Mouse (Mus musculus): ENCODE data around the gene Maml3. TPM values are rescaled to one million over a fixed set of nuclear protein-coding genes. Genes with fewer than 3 reads are reported as not detected.

The Maml3 gene
- polyA plus RNA-seq, 1 experiment from 2014 or later: 5.0 TPM

DNA sequence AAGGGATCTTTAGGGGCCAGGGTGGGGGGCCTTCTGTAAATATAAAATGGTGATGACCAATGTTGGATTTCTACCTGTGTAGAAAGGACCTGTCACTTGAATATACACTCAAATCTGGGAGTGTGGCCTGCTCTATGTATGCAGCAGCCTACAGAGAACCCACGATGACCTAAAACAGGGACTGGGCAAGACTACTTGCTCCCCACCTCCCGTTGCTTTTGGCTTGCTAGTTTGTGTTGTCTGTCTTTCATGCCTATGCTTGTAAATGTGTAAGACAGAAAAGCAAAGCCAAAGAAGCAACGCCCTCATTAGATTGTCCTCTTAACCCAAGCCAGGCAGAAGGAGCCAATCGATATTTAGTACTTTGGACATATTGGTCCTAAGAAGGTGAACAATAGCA lies 4.6 kb downstream of the Maml3 start:
- Histone ChIP-seq H3K4me1 (replicated peaks; ENCODE audit: control insufficient read depth, insufficient read depth, low read length) (peaks cover 8% of the 10 kb centered on the region), H3K27me3 (replicated peaks; ENCODE audit: control insufficient read depth, insufficient read depth, low read length) (no peaks in the 10 kb centered on the region), H3K4me2 (ENCODE audit: low read length) (no peak overlapping the region), H3K36me3 (ENCODE audit: control insufficient read depth, insufficient read depth) (no peaks in the 10 kb centered on the region), H3K27ac (ENCODE audit: low read length) (no peak overlapping the region), H3K4me3 (replicated peaks; ENCODE audit: low read length) (no peak overlapping the region), H3K9ac (replicated peaks; ENCODE audit: low read depth, low read length) (no peak overlapping the region), H3K9me3 (ENCODE audit: control insufficient read depth, low read length) (no peaks in the 10 kb centered on the region)
- no peak for ATAC-seq
- 65% methylated on average over 4 of the region's 4 CpGs for WGBS

DNA sequence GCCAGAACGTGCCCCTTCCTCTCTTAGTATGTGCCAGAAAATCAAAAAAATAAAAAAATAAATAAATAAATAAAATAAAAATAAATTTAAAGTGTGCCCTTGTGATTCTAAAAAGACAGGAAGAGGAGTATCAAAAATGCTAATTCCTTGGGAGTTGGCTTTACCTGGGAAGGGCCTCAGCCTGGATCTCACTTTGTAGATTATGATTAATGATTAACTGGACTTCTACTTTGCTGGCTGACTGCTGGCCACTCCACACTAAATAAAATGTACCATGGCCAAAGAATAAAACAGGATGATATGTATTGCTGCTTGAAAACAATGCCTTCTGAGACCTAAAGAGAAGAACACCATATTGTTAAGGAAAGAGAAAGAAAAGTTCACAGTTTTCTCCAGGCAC lies 5.6 kb downstream of the Maml3 start:
- Histone ChIP-seq H3K4me3 (replicated peaks; ENCODE audit: low read length) (no peak overlapping the region), H3K4me2 (ENCODE audit: low read length) (no peak overlapping the region), H3K36me3 (ENCODE audit: control insufficient read depth, insufficient read depth) (no peaks in the 10 kb centered on the region), H3K4me1 (replicated peaks; ENCODE audit: control insufficient read depth, insufficient read depth, low read length) (peaks cover 6% of the 10 kb centered on the region; the same call in 1 of the 2 replicates), H3K27me3 (replicated peaks; ENCODE audit: control insufficient read depth, insufficient read depth, low read length) (no peaks in the 10 kb centered on the region), H3K9me3 (ENCODE audit: control insufficient read depth, low read length) (no peaks in the 10 kb centered on the region), H3K27ac (ENCODE audit: low read length) (no peak overlapping the region), H3K9ac (replicated peaks; ENCODE audit: low read depth, low read length) (no peak overlapping the region)
- 96% methylated on average over 1 of the region's 1 CpGs for WGBS
- no peak for ATAC-seq

DNA sequence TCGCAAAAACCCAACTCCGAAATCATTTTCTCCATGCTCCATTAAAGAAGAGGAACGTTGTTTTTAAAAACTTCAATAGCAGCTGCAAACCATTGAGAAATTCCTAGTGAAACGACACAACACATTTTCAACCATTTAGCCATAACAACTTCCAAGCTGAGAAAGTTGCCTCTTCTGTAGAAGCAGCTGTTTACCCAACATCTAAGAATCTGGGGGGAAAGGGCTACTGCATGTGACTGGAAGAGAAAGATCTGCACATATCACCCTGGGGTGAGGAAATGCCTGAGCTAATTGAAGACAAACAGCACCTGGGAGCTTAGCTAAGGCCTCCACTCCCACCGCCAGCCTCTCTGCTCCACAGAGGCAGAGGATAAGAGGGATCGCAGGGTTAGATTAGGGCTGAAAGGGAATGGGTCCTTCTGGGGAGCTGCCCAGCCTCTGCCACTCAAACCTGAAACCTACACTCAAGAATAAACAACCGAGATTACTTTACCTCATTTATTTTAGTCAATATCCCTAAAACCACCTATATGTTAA lies 13.5 kb downstream of the Maml3 start:
- Histone ChIP-seq H3K27ac (ENCODE audit: low read length) (no peak overlapping the region), H3K9me3 (ENCODE audit: control insufficient read depth, low read length) (no peaks in the 10 kb centered on the region), H3K4me3 (replicated peaks; ENCODE audit: low read length) (no peak overlapping the region), H3K9ac (replicated peaks; ENCODE audit: low read depth, low read length) (no peak overlapping the region), H3K36me3 (ENCODE audit: control insufficient read depth, insufficient read depth) (no peaks in the 10 kb centered on the region), H3K4me2 (ENCODE audit: low read length) (no peak overlapping the region), H3K27me3 (replicated peaks; ENCODE audit: control insufficient read depth, insufficient read depth, low read length) (no peaks in the 10 kb centered on the region), H3K4me1 (replicated peaks; ENCODE audit: control insufficient read depth, insufficient read depth, low read length) (peaks cover 20% of the 10 kb centered on the region)
- 53% methylated on average over 7 of the region's 7 CpGs for WGBS
- no peak for ATAC-seq

DNA sequence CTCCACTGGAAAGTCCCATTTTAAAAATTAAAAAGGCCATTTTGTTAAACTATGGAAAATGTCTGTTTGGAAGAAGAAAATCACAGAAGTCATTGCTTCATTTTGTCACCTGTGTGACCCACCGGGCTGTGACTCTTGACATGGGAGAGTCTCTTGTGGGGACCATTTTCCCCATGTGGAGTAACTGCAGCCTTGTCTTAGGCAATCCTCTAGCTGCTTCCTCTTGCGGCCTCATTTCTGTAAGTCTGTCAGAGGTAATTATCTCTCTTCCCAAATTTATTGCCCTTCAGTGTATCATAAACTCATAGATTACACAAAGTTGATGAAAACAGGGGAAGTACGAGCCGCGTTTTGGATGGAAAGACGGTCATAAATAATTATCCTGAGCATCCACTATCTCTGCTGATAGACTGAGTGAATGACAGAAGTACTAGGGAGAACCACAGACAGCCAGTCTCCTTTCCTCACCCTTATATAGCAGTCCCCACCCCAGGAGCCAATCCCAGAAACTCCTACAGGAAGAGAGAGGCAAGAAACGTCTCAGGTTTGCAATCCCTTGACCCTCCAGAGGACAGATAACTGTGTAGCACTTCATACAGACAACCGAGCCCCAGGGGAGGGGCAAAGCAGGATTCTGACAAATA lies 14.5 kb downstream of the Maml3 start:
- no peak overlapping the region for H3K4me2 ChIP-seq (ENCODE audit: low read length)
- H3K9me3 ChIP-seq (ENCODE audit: control insufficient read depth, low read length): no peaks in the 10 kb centered on the region
- ATAC-seq: no peak
- H3K9ac ChIP-seq (replicated peaks; ENCODE audit: low read depth, low read length): no peak overlapping the region
- WGBS: 87% methylated on average over 8 of the region's 8 CpGs
- no peak overlapping the region for H3K27ac ChIP-seq (ENCODE audit: low read length)
- peaks cover 20% of the 10 kb centered on the region for H3K4me1 ChIP-seq (replicated peaks; ENCODE audit: control insufficient read depth, insufficient read depth, low read length)
- no peaks in the 10 kb centered on the region for H3K36me3 ChIP-seq (ENCODE audit: control insufficient read depth, insufficient read depth)
- no peaks in the 10 kb centered on the region for H3K27me3 ChIP-seq (replicated peaks; ENCODE audit: control insufficient read depth, insufficient read depth, low read length)
- no peak overlapping the region for H3K4me3 ChIP-seq (replicated peaks; ENCODE audit: low read length)

DNA sequence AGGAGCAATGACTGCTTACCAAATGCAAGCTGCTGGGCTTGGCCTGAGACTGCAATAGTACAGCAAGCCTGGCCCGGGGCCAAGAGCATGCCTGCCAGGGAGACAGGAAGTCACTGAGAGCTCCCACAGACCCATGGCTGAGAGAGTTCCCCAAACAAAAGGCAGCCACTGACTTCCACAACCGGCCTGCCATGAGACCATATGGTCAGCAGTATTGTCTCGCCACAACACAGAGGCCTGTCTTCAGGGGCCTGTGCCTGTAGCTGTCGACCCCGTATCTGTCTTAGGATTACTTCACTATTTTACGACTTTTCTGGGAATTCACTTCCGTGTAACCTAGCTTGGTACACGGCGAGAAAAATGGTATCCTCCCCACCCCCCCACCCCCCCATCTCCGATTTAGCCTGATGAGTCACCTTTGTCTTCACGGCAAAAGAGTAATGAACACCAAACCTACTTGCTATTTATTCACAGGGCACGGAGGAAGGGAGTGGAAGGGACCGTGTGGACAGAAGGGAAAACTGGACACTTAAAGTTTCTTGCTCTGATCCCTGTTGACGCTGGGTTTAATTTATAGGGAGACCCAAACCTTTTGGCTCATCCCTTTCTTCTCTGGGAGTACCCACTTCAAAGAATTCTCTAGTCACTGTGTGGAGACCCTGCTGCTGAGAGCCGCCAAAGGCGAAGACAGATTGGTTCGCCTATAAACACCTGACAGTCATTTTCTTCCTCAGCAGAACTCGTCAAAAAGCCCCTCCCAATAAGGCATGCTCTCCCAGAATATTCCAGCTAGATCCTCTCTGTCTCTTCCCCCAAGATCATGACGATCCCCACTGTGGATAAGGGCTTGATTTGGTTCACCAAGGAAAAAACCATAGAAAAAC lies 16.2 kb downstream of the Maml3 start:
- Histone ChIP-seq H3K36me3 (ENCODE audit: control insufficient read depth, insufficient read depth) (no peaks in the 10 kb centered on the region), H3K9ac (replicated peaks; ENCODE audit: low read depth, low read length) (no peak overlapping the region), H3K4me1 (replicated peaks; ENCODE audit: control insufficient read depth, insufficient read depth, low read length) (peaks cover 20% of the 10 kb centered on the region), H3K4me3 (replicated peaks; ENCODE audit: low read length) (0 out of 2 replicates have a peak overlapping the region, but pooled peaks have one; percentile 13), H3K9me3 (ENCODE audit: control insufficient read depth, low read length) (no peaks in the 10 kb centered on the region), H3K27me3 (replicated peaks; ENCODE audit: control insufficient read depth, insufficient read depth, low read length) (no peaks in the 10 kb centered on the region), H3K4me2 (ENCODE audit: low read length) (peak overlapping the region; percentile 33), H3K27ac (ENCODE audit: low read length) (peak overlapping the region; percentile 80; the same call in 1 of the 2 replicates)
- WGBS: 17% methylated on average over 19 of the region's 19 CpGs
- ATAC-seq: peak; percentile 81

DNA sequence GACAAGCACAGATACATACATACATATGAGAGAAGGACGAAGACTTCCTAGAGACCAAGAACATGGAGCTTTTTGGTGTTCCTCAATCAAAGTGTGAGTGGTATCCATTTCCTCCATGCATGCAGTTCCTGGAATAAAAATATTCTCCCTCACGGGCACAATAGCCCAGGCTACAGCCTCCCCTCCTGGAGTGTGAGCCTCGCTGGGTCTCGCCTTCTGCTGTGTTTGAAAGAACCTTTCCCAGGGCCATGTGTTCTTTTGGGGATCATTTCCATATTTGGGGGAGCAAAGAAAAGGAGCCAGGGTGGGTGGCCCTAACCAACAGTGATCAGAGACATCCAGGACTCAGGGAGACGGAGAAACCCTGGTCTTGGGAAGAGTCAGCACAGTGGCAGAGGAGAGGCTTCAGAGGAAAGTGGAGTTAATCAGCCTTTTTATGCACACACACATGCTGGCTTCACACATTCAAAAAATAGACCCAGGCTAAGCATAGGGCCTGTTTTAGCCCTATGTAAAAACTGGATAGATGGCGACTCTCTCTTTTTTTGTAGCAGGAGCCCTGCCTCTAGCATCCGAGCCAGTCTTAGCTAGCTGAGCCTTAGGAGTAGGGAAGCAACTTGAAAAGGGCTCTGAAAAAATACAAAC lies 17.1 kb downstream of the Maml3 start:
- ATAC-seq: peak; percentile 67

DNA sequence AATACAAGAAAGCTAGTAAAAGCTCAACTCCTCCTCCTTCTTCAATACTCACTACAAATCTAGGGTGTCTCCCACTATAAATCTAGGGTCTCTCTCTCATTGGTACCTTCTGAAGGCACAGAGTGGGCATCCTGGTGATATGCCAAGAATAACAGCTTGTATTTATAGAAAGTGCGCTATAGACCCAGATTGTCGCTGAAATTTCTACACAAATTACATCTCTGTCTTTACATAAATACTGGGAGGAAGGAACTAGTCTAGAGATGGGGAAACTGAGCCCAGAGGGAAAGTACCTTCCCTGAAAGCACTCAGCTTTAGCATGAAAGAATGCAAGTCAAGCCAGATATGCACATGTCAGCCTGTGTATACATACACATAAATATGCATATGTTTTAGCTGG lies 26.1 kb downstream of the Maml3 start:
- H3K4me2 ChIP-seq (ENCODE audit: low read length): no peak overlapping the region
- ATAC-seq: no peak; the same call in 1 of the 2 replicates
- no peak overlapping the region for H3K9ac ChIP-seq (replicated peaks; ENCODE audit: low read depth, low read length)
- H3K27ac ChIP-seq (ENCODE audit: low read length): no peak overlapping the region
- 70% methylated on average over 2 of the region's 2 CpGs for WGBS
- peaks cover 4% of the 10 kb centered on the region; the same call in 1 of the 2 replicates for H3K4me1 ChIP-seq (replicated peaks; ENCODE audit: control insufficient read depth, insufficient read depth, low read length)
- H3K36me3 ChIP-seq (ENCODE audit: control insufficient read depth, insufficient read depth): no peaks in the 10 kb centered on the region
- no peak overlapping the region for H3K4me3 ChIP-seq (replicated peaks; ENCODE audit: low read length)
- H3K9me3 ChIP-seq (ENCODE audit: control insufficient read depth, low read length): no peaks in the 10 kb centered on the region
- no peaks in the 10 kb centered on the region for H3K27me3 ChIP-seq (replicated peaks; ENCODE audit: control insufficient read depth, insufficient read depth, low read length)

More for the DNA sequence above, 17.1 kb downstream of the Maml3 start:
- H3K9ac ChIP-seq (replicated peaks; ENCODE audit: low read depth, low read length): 0 out of 2 replicates have a peak overlapping the region, but pooled peaks have one; percentile 7
- H3K27ac ChIP-seq (ENCODE audit: low read length): peak overlapping the region; percentile 80
- 41% methylated on average over 7 of the region's 7 CpGs for WGBS
- peaks cover 20% of the 10 kb centered on the region for H3K4me1 ChIP-seq (replicated peaks; ENCODE audit: control insufficient read depth, insufficient read depth, low read length)
- no peaks in the 10 kb centered on the region for H3K27me3 ChIP-seq (replicated peaks; ENCODE audit: control insufficient read depth, insufficient read depth, low read length)
- H3K9me3 ChIP-seq (ENCODE audit: control insufficient read depth, low read length): no peaks in the 10 kb centered on the region
- H3K4me2 ChIP-seq (ENCODE audit: low read length): peak overlapping the region; percentile 9; the same call in 1 of the 2 replicates
- H3K36me3 ChIP-seq (ENCODE audit: control insufficient read depth, insufficient read depth): no peaks in the 10 kb centered on the region
- no peak overlapping the region for H3K4me3 ChIP-seq (replicated peaks; ENCODE audit: low read length)

DNA sequence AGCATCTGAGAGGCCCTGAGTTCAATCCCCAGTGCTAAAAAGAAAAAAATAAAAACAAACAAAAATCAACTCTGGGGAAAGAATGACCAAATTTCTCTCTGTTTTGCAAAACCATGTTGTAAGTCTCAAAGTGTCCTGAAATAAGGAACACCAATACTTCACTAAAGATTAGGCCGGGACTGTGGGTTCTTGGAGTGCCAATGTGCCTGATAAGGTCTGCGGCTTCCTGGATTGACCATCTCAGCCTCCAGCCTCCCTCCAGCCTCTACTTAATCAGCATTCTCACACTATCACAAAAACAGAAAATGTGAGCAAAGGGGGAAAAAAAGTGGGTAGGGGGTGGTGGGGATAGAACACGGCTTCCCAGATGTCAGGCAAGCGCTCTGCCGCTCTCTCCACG lies 30.9 kb downstream of the Maml3 start:
- H3K36me3 ChIP-seq (ENCODE audit: control insufficient read depth, insufficient read depth): no peaks in the 10 kb centered on the region
- H3K27me3 ChIP-seq (replicated peaks; ENCODE audit: control insufficient read depth, insufficient read depth, low read length): no peaks in the 10 kb centered on the region
- no peak overlapping the region for H3K4me3 ChIP-seq (replicated peaks; ENCODE audit: low read length)
- 70% methylated on average over 6 of the region's 6 CpGs for WGBS
- H3K9me3 ChIP-seq (ENCODE audit: control insufficient read depth, low read length): no peaks in the 10 kb centered on the region
- H3K27ac ChIP-seq (ENCODE audit: low read length): no peak overlapping the region
- no peak overlapping the region for H3K4me2 ChIP-seq (ENCODE audit: low read length)
- no peak overlapping the region for H3K9ac ChIP-seq (replicated peaks; ENCODE audit: low read depth, low read length)
- ATAC-seq: no peak
- H3K4me1 ChIP-seq (replicated peaks; ENCODE audit: control insufficient read depth, insufficient read depth, low read length): peaks cover 30% of the 10 kb centered on the region

DNA sequence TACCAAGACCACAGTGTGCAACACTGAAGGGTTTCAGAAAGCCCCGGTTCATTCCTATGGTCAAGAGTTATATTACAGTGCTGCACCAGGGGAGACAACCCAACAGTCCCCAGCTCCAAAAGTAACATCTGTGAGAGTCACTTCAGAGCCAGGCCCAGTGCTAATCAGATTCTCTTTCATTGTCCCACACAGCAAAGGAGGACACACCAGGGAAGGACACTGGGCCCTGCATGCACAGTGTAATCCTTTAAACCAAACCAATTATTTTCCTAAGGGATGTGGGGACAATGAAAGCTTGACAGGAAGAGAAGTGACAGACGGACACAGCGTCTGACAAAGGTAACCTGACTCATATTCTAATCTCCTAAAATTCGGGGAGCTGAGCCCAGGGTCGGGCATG lies 32.9 kb downstream of the Maml3 start:
- Histone ChIP-seq H3K27me3 (replicated peaks; ENCODE audit: control insufficient read depth, insufficient read depth, low read length) (no peaks in the 10 kb centered on the region), H3K9ac (replicated peaks; ENCODE audit: low read depth, low read length) (no peak overlapping the region), H3K27ac (ENCODE audit: low read length) (no peak overlapping the region), H3K9me3 (ENCODE audit: control insufficient read depth, low read length) (no peaks in the 10 kb centered on the region), H3K4me2 (ENCODE audit: low read length) (no peak overlapping the region), H3K4me1 (replicated peaks; ENCODE audit: control insufficient read depth, insufficient read depth, low read length) (peaks cover 30% of the 10 kb centered on the region), H3K36me3 (ENCODE audit: control insufficient read depth, insufficient read depth) (no peaks in the 10 kb centered on the region), H3K4me3 (replicated peaks; ENCODE audit: low read length) (no peak overlapping the region)
- no peak for ATAC-seq
- 16% methylated on average over 5 of the region's 5 CpGs for WGBS
